Mouse (Mus musculus) forebrain, embryonic 11.5 days (tissue): ENCODE measurements at regions not wholly inside any gene's neighbourhood (a gene's known extent, or its start where the extent isn't known, plus 50 kb on each side); places are given as distances from the start of the nearest gene placed in this dataset.
A peak's percentile ranks its signal among the peaks of the same experiment; 100 is the strongest.

Source experiments
- ATAC-seq: fragments of 200-750 bp; cut with Nextera tagmentation; replicated peaks from 2 replicates; pipeline ENCODE4 v1.8.0; 2017; ENCODE audit warnings: moderate TSS enrichment; ENCODE audit not compliant: low FRiP score
- DNase-seq: peaks from one replicate; pipeline ENCODE4 v3.0.0-alpha.2; 2017; ENCODE audit warnings: low spot score
- H3K27ac ChIP-seq: fragments of 300-500 bp; sonication (generic); 2 replicates; pipeline ENCODE4 v1.5.1; 2014; ENCODE audit warnings: low read depth, low read length
- H3K27me3 ChIP-seq: fragments of 300-500 bp; sonication (generic); 2 replicates; pipeline ENCODE4 v1.6.1; 2014; ENCODE audit warnings: mild to moderate bottlenecking, low read length, mixed read lengths; ENCODE audit not compliant: control insufficient read depth, insufficient read depth
- H3K36me3 ChIP-seq: fragments of 300-500 bp; sonication (generic); 2 replicates; pipeline ENCODE4 v1.6.1; 2014; ENCODE audit warnings: mild to moderate bottlenecking, low read length, moderate library complexity, mixed read lengths; ENCODE audit not compliant: control insufficient read depth, insufficient read depth
- H3K4me1 ChIP-seq: fragments of 300-500 bp; sonication (generic); replicated peaks from 2 replicates; pipeline ENCODE4 v1.6.1; 2014; ENCODE audit warnings: low read length, mixed read lengths; ENCODE audit not compliant: control insufficient read depth, insufficient read depth
- H3K4me2 ChIP-seq: fragments of 300-500 bp; sonication (generic); 2 replicates; pipeline ENCODE4 v1.6.1; 2014; ENCODE audit warnings: low read depth, mild to moderate bottlenecking, low read length, moderate library complexity, mixed read lengths; ENCODE audit not compliant: severe bottlenecking
- H3K4me3 ChIP-seq: fragments of 300-500 bp; sonication (generic); 2 replicates; pipeline ENCODE4 v1.5.1; 2014; ENCODE audit warnings: low read depth, low read length
- H3K9ac ChIP-seq: fragments of 300-500 bp; sonication (generic); 2 replicates; pipeline ENCODE4 v1.6.1; 2014; ENCODE audit warnings: low read length
- H3K9me3 ChIP-seq: fragments of 300-500 bp; sonication (generic); 2 replicates; pipeline ENCODE4 v1.6.1; 2016; ENCODE audit warnings: low read length, mixed read lengths; ENCODE audit not compliant: control insufficient read depth
- WGBS: fragments of 180-500 bp; shearing (Covaris S2); extraction: QIAGEN DNeasy Blood & Tissue Kit; methylation state at CpG from one replicate; pipeline ENCODE4 v1.1.7; 2014; 5-methylcytosine and 5-hydroxymethylcytosine counted together

DNA sequence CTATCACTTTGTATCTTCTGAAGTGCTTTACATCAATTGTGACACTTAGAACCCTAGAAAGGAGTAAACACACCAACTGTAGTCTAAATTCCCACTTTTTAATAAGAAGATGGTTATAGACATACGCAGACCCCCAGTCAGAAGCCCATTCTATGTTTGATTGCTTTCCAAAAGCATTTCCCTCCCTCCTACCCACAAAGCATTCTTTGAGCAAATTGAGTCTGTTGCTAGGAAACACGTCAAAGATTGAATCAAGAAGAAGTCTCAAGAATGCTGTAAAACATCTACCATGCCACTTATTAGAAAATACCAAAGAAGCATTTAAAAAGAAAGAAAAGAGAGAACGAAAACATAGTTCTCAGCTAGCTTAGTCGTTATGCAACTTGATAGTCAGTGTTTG is 352.3 kb upstream of the Lrp1b start:
- Histone ChIP-seq H3K36me3 (no peaks in the 10 kb centered on the region), H3K4me1 (no peaks in the 10 kb centered on the region), H3K4me3 (no peak overlapping the region), H3K9me3 (no peaks in the 10 kb centered on the region), H3K9ac (no peak overlapping the region), H3K27ac (no peak overlapping the region), H3K4me2 (no peak overlapping the region), H3K27me3 (no peaks in the 10 kb centered on the region)
- peak; percentile 73 for ATAC-seq
- WGBS: 19% methylated on average over 4 of the region's 4 CpGs
- DNase-seq: no peak

DNA sequence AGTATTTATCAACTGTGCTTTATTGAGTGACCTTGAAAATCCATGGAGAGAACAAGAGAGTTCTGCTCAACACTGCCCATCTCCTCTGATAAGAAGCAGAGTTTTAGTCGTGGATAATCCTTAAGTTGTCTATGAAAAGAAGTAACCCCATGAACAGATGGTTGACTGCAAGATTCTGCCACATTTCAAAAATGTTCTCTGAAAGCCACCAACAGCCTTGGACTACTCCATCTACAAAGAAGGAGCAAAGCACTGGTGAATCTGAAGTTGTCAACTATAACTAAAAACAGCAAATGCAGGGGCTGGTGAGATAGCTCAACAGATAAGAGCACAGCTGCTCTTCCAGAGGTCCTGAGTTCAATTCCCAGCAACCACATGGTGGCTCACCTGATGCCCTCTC is 337.6 kb upstream of the Lrp1b start:
- DNase-seq (no peak), ATAC-seq (no peak)
- H3K4me2 ChIP-seq: no peak overlapping the region
- no peaks in the 10 kb centered on the region for H3K9me3 ChIP-seq
- WGBS: 70% methylated on average over 1 of the region's 1 CpGs
- H3K4me1 ChIP-seq: no peaks in the 10 kb centered on the region
- H3K27ac ChIP-seq: no peak overlapping the region
- H3K36me3 ChIP-seq: no peaks in the 10 kb centered on the region
- H3K9ac ChIP-seq: no peak overlapping the region
- no peak overlapping the region for H3K4me3 ChIP-seq
- no peaks in the 10 kb centered on the region for H3K27me3 ChIP-seq

DNA sequence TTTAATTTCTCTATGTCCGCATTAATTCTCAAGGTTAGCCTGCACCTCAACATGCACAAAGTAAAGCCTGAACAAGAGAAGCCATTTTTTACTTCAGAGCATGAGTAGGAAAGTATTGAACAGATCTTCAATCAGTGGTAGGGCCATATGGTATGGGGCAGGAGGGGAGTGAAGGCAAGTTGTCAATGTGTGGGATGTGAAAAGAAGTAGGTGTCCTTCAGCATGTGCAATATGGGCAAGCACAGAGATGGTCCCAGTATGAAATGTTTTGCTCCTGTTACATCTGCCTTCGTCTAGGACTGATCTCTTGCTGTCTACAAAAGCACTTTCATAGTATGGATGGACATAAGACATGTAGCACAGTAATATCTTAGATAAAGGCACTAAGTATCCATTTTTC is 315.3 kb upstream of the Lrp1b start:
- H3K27me3 ChIP-seq: no peaks in the 10 kb centered on the region
- no peaks in the 10 kb centered on the region for H3K9me3 ChIP-seq
- WGBS: 82% methylated on average over 2 of the region's 2 CpGs
- no peaks in the 10 kb centered on the region for H3K36me3 ChIP-seq
- H3K27ac ChIP-seq: no peak overlapping the region
- DNase-seq: no peak
- no peak for ATAC-seq
- H3K4me1 ChIP-seq: no peaks in the 10 kb centered on the region
- no peak overlapping the region for H3K9ac ChIP-seq
- H3K4me3 ChIP-seq: no peak overlapping the region
- no peak overlapping the region for H3K4me2 ChIP-seq
